Mouse (Mus musculus): ENCODE measurements around the gene Ftsj3. TPM values are rescaled to one million over a fixed set of nuclear protein-coding genes. Genes with fewer than 3 reads are reported as not detected.
"Not testable (repeated sequence)": the region's sequence is repeated elsewhere in the genome, so short reads cannot be mapped to it uniquely, and the experiment has no call there.

Gene Ftsj3
- polyA plus RNA-seq, 1 experiment = 11.7 TPM

DNA sequence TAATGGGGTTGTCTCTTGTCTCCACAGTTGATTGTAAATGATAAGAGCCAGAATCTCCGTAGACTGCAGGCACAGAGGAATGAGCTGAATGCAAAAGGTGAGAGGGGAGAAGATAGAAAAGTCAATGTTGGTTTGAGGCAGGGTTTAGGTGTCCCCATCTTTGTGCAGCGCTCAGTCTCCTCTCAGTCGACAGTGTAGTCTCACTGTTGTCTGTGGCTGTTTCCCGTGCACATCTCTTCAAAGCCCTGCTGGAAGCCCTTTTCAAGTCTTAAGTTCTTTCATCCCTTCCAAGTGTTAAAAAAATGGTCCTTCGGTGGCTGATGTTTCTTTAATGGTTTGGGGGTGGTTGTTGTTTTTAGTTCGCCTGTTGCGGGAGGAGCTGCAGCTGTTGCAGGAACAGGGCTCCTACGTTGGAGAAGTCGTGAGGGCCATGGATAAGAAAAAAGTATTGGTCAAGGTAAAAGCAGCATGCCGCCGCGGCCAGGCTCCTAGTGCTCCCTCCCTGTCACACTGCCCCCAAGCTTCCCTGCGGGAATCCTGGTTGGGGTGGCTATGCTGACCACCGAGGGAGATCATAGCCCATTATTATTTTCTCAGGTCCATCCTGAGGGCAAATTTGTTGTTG lies 5.1 kb upstream of the Ftsj3 start:
- DNase-seq = no peak
- TF ChIP-seq CTCF (conservative IDR thresholded peaks at IDR 0.05; ENCODE audit: insufficient read depth, insufficient read length, low read depth, low read length) (no peak), POLR2A (IDR thresholded peaks at IDR 0.05; ENCODE audit: low read depth, low read length) (no peak)
- no peak overlapping the region for H3K27ac ChIP-seq (ENCODE audit: insufficient read depth, low read depth, low read length)
- H3K36me3 ChIP-seq (ENCODE audit: control insufficient read depth, insufficient read depth, low read length) = peaks cover 6% of the 10 kb centered on the region
- no peak overlapping the region for H3K4me3 ChIP-seq (ENCODE audit: insufficient read depth, low read depth, low read length)
- 64% methylated on average over 14 of the region's 14 CpGs for WGBS
- no peaks in the 10 kb centered on the region for H3K4me1 ChIP-seq (ENCODE audit: control insufficient read depth, insufficient read depth, low read length)
- H3K27me3 ChIP-seq (replicated peaks; ENCODE audit: control insufficient read depth, insufficient read depth, low read length) = no peaks in the 10 kb centered on the region

DNA sequence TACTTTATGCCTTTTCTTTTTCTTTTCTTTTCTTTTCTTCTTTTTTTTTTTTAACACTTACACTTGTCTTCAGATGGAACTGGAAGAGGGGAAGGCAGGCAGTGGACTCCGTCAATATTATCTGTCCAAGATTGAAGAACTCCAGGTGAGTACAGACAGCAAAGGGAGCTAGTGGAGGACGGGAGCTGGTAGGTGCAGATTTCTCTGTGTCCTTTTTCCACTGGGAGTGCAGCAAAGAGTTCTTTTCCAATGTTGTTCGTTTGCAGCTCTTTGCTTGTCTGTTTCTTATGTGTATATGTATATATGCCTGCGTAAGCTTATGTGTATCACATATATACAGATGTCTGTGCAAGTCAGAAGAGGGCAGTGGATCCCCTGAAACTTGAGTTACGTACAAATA lies 896 bp upstream of the Ftsj3 start:
- H3K4me1 ChIP-seq (ENCODE audit: control insufficient read depth, insufficient read depth, low read length) = no peaks in the 10 kb centered on the region
- WGBS = 47% methylated on average over 5 of the region's 5 CpGs
- no peak for TF ChIP-seq CTCF (conservative IDR thresholded peaks at IDR 0.05; ENCODE audit: insufficient read depth, insufficient read length, low read depth, low read length)
- no peak for TF ChIP-seq POLR2A (IDR thresholded peaks at IDR 0.05; ENCODE audit: low read depth, low read length)
- no peaks in the 10 kb centered on the region for H3K36me3 ChIP-seq (ENCODE audit: control insufficient read depth, insufficient read depth, low read length)
- H3K4me3 ChIP-seq (ENCODE audit: insufficient read depth, low read depth, low read length) = peak overlapping the region; percentile 72
- no peaks in the 10 kb centered on the region for H3K27me3 ChIP-seq (replicated peaks; ENCODE audit: control insufficient read depth, insufficient read depth, low read length)
- no peak overlapping the region for H3K27ac ChIP-seq (ENCODE audit: insufficient read depth, low read depth, low read length)
- peak; percentile 64 for DNase-seq

DNA sequence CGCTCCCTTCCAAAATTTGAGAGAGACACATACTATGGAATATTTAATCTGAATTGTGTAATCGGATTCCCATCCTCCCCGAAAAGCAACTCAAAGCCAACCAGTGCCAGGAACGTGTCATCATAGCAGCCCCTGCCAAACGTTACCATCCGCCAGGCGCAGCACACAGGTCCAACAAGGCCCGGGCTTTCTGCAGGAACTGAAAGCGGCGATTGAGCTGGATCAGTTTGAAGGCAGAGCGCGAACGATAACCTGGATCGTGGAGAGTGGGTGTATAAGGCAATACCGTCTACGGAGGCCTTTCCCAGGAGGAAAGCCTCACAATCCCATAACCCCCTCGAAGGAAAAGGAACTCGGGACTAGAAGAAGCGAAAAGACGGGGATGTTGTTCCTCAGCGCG lies 705 bp downstream of the Ftsj3 start:
- WGBS = 1% methylated on average over 22 of the region's 22 CpGs
- Histone ChIP-seq H3K27me3 (replicated peaks; ENCODE audit: control insufficient read depth, insufficient read depth, low read length) (no peaks in the 10 kb centered on the region), H3K4me3 (ENCODE audit: insufficient read depth, low read depth, low read length) (peak overlapping the region; percentile 73), H3K27ac (ENCODE audit: insufficient read depth, low read depth, low read length) (no peak overlapping the region), H3K4me1 (ENCODE audit: control insufficient read depth, insufficient read depth, low read length) (no peaks in the 10 kb centered on the region), H3K36me3 (ENCODE audit: control insufficient read depth, insufficient read depth, low read length) (no peaks in the 10 kb centered on the region; the same call in 1 of the 2 replicates)
- no peak for TF ChIP-seq POLR2A (IDR thresholded peaks at IDR 0.05; ENCODE audit: low read depth, low read length)
- no peak for TF ChIP-seq CTCF (conservative IDR thresholded peaks at IDR 0.05; ENCODE audit: insufficient read depth, insufficient read length, low read depth, low read length)
- DNase-seq = no peak

DNA sequence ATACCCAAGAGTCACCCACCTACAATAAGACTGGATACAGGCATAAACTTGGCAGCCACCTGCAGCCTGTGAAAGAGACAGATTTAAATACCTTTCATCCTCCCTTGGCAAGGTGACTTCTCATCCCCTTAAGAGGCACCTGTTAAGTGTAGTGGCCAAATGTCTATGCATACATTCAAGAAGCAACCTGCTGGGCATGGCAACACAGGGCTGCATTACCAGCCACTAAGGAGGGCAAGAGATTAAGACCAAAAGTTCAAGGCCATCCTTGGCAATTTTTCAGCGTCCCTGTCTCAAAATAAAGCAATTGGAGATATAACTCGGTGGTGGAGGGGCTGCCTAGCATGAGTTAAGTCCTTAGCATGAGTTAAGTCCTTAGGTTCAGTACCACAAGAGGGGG lies 1.1 kb downstream of the Ftsj3 start:
- no peak for DNase-seq
- Histone ChIP-seq H3K27ac (ENCODE audit: insufficient read depth, low read depth, low read length) (no peak overlapping the region), H3K36me3 (ENCODE audit: control insufficient read depth, insufficient read depth, low read length) (no peaks in the 10 kb centered on the region; the same call in 1 of the 2 replicates), H3K27me3 (replicated peaks; ENCODE audit: control insufficient read depth, insufficient read depth, low read length) (no peaks in the 10 kb centered on the region), H3K4me1 (ENCODE audit: control insufficient read depth, insufficient read depth, low read length) (peaks cover 1% of the 10 kb centered on the region; the same call in 1 of the 2 replicates), H3K4me3 (ENCODE audit: insufficient read depth, low read depth, low read length) (no peak overlapping the region)
- 13% methylated on average over 2 of the region's 2 CpGs for WGBS
- TF ChIP-seq CTCF (conservative IDR thresholded peaks at IDR 0.05; ENCODE audit: insufficient read depth, insufficient read length, low read depth, low read length) (no peak), POLR2A (IDR thresholded peaks at IDR 0.05; ENCODE audit: low read depth, low read length) (no peak)

DNA sequence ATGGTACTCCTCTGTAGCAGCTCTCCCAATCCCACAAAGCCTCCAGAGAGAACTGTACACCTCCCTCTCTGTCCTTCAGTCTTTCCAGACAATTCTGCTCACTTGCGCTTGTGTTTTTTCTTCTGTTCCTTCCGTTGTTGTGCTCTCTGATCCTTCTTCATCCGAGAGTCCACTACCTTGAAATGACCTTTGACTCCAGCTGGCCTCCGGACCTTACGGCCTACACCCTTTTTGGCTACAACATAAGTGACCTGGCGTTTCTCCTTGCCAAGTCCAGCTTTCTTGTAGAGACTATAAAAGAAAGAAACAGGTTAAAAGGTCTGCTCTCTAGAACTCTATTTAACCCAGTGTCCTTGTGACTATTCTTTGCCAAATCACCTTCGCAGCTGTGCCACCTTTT lies 6.6 kb downstream of the Ftsj3 start:
- Histone ChIP-seq H3K27ac (ENCODE audit: insufficient read depth, low read depth, low read length) (peak overlapping the region; percentile 41; the same call in 1 of the 2 replicates), H3K27me3 (replicated peaks; ENCODE audit: control insufficient read depth, insufficient read depth, low read length) (no peaks in the 10 kb centered on the region), H3K4me1 (ENCODE audit: control insufficient read depth, insufficient read depth, low read length) (peaks cover 9% of the 10 kb centered on the region; the same call in 1 of the 2 replicates), H3K4me3 (ENCODE audit: insufficient read depth, low read depth, low read length) (no peak overlapping the region), H3K36me3 (ENCODE audit: control insufficient read depth, insufficient read depth, low read length) (peaks cover 14% of the 10 kb centered on the region)
- WGBS = 61% methylated on average over 7 of the region's 7 CpGs
- DNase-seq = peak; percentile 80
- no peak for TF ChIP-seq CTCF (conservative IDR thresholded peaks at IDR 0.05; ENCODE audit: insufficient read depth, insufficient read length, low read depth, low read length)
- TF ChIP-seq POLR2A (IDR thresholded peaks at IDR 0.05; ENCODE audit: low read depth, low read length) = no peak

DNA sequence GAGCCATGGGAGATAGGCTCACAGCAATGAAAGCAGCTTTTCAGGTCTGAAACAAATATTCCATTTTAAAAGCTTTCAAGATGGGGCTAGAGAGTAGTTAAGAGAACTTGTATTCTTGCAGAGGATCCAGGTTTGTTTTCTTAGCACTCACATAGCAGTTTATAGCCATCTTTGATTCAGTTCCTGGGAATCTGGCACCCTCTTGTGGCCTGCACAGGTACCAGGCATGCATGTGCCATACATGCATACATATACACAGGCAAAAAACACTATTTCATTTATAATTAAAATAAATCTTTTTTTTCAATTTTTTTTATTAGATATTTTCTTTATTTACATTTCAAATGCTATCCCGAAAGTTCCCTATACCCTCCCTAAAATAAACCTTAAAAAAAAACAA lies 9.0 kb downstream of the Ftsj3 start:
- Histone ChIP-seq H3K4me3 (ENCODE audit: insufficient read depth, low read depth, low read length) (no peak overlapping the region), H3K27me3 (replicated peaks; ENCODE audit: control insufficient read depth, insufficient read depth, low read length) (no peaks in the 10 kb centered on the region), H3K4me1 (ENCODE audit: control insufficient read depth, insufficient read depth, low read length) (peaks cover 9% of the 10 kb centered on the region; the same call in 1 of the 2 replicates), H3K27ac (ENCODE audit: insufficient read depth, low read depth, low read length) (no peak overlapping the region), H3K36me3 (ENCODE audit: control insufficient read depth, insufficient read depth, low read length) (peaks cover 17% of the 10 kb centered on the region)
- peak; percentile 28 for DNase-seq
- 98% methylated on average over 1 of the region's 1 CpGs for WGBS
- TF ChIP-seq POLR2A (IDR thresholded peaks at IDR 0.05; ENCODE audit: low read depth, low read length) = no peak
- peak; percentile 54 for TF ChIP-seq CTCF (conservative IDR thresholded peaks at IDR 0.05; ENCODE audit: insufficient read depth, insufficient read length, low read depth, low read length)

DNA sequence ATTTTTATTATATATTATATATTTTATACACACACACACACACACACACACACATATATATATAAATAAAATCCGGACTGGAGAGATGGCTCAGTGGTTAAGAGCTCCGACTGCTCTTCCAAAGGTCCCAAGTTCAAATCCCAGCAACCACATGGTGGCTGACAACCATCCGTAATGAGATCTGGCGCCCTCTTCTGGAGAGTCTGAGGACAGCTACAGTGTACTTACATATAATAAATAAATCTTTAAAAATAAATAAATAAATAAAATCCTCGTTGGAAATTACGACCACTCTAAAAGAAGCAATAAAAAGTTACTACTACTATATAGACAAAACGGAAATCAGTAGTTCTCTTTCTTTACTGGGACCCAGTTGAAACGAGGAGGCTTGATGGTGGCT lies 21.9 kb downstream of the Ftsj3 start:
- WGBS = 78% methylated on average over 8 of the region's 8 CpGs
- H3K36me3 ChIP-seq (ENCODE audit: control insufficient read depth, insufficient read depth, low read length) = peaks cover 16% of the 10 kb centered on the region

More for the DNA sequence above, 21.9 kb downstream of the Ftsj3 start:
- H3K27me3 ChIP-seq (replicated peaks; ENCODE audit: control insufficient read depth, insufficient read depth, low read length); H3K27ac ChIP-seq (ENCODE audit: insufficient read depth, low read depth, low read length); DNase-seq; H3K4me1 ChIP-seq (ENCODE audit: control insufficient read depth, insufficient read depth, low read length); H3K4me3 ChIP-seq (ENCODE audit: insufficient read depth, low read depth, low read length): not testable (repeated sequence)
